Mouse (Mus musculus) bone marrow macrophage, adult 2 months (primary cell): ENCODE measurements around the gene Gm3636.
"Not testable (repeated sequence)": the region's sequence is repeated elsewhere in the genome, so short reads cannot be mapped to it uniquely, and the experiment has no call there.

ENCODE experiments used
- CTCF ChIP-seq: IDR thresholded peaks from 2 replicates; pipeline ENCODE4 v1.5.1; 2012; ENCODE audit warnings: low read depth, mild to moderate bottlenecking, low read length, moderate library complexity
- POLR2A ChIP-seq: IDR thresholded peaks from 2 replicates; pipeline ENCODE4 v1.6.1; 2012; ENCODE audit warnings: mild to moderate bottlenecking, low read depth, low read length, borderline replicate concordance

GRCm38 (mm10) chr14:6774311-6774710, 32.2 kb upstream of the Gm3636 start, which contains the start of gene Gm8362:
- TF ChIP-seq POLR2A, CTCF: not testable (repeated sequence)
